Mouse (Mus musculus) CH12.LX (cell line): ENCODE data around the gene Ece1. TPM values are rescaled to one million over a fixed set of nuclear protein-coding genes. Genes with fewer than 3 reads are reported as not detected.
A peak's percentile ranks its signal among the peaks of the same experiment; 100 is the strongest.
"Not testable (repeated sequence)": the region's sequence is repeated elsewhere in the genome, so short reads cannot be mapped to it uniquely, and the experiment has no call there.

ENCODE experiments used
- DNase-seq: peaks from one replicate; pipeline ENCODE4 v3.0.0-alpha.2; 2013; ENCODE audit errors: extremely low read depth
- H3K27ac ChIP-seq: 2 replicates; pipeline ENCODE4 v1.5.1; 2012; ENCODE audit warnings: low read depth, mild to moderate bottlenecking, control low read depth, moderate library complexity; ENCODE audit not compliant: insufficient read depth
- H3K27me3 ChIP-seq: replicated peaks from 2 replicates; pipeline ENCODE3; 2012; ENCODE audit warnings: inconsistent platforms
- H3K36me3 ChIP-seq, 2 experiments: replicated peaks in 1 of 2; 2 replicates each; pipeline versions ENCODE3 to v1.6.1; 2012; ENCODE audit warnings: inconsistent platforms in 1 of 2, low read length in 1 of 2, mild to moderate bottlenecking in 1 of 2, mixed read lengths in 1 of 2, moderate library complexity in 1 of 2; ENCODE audit not compliant: control insufficient read depth in 1 of 2, insufficient read depth in 1 of 2
- H3K4me1 ChIP-seq, 2 experiments: 2 replicates each; pipeline ENCODE4 v1.6.1; 2012; ENCODE audit warnings: inconsistent platforms in 1 of 2, moderate library complexity in 1 of 2; ENCODE audit not compliant: insufficient read depth in 2 of 2, control insufficient read depth in 1 of 2
- H3K4me2 ChIP-seq: 2 replicates; pipeline ENCODE4 v1.6.1; 2012; ENCODE audit warnings: low read depth, mild to moderate bottlenecking, control low read depth; ENCODE audit not compliant: poor library complexity, insufficient read depth, severe bottlenecking
- H3K4me3 ChIP-seq, 3 experiments: fragments of 150-350 bp in 1 of 3; sonication (generic) in 1 of 3; replicated peaks in 1 of 3; 2 replicates each; pipeline versions ENCODE3 to v1.5.1; 2011 to 2012; ENCODE audit warnings: low read depth in 2 of 3, low read length in 2 of 3, mild to moderate bottlenecking in 2 of 3, moderate library complexity in 2 of 3, control low read depth in 1 of 3, improper control_type of control experiment in 1 of 3, inconsistent platforms in 1 of 3, mixed read lengths in 1 of 3; ENCODE audit not compliant: poor library complexity in 1 of 3
- H3K79me2 ChIP-seq: replicated peaks from 2 replicates; pipeline ENCODE4 v1.6.1; 2012; ENCODE audit warnings: mild to moderate bottlenecking, moderate library complexity; ENCODE audit not compliant: control insufficient read depth, poor library complexity, insufficient read depth, severe bottlenecking; ENCODE audit errors: extremely low read depth
- H3K9ac ChIP-seq: 2 replicates; pipeline ENCODE4 v1.6.1; 2012; ENCODE audit warnings: low read depth, mild to moderate bottlenecking, control low read depth, moderate library complexity; ENCODE audit not compliant: insufficient read depth
- H3K9me3 ChIP-seq: replicated peaks from 2 replicates; pipeline ENCODE3; 2012; ENCODE audit warnings: low read length, inconsistent platforms, mixed read lengths
- CHD2 ChIP-seq: IDR thresholded peaks from 2 replicates; pipeline ENCODE4 v1.6.1; 2011; ENCODE audit warnings: low read length, improper control_type of control experiment
- CTCF ChIP-seq, 2 experiments: IDR thresholded peaks in 1 of 2; conservative IDR thresholded peaks in 1 of 2; 2 replicates each; pipeline ENCODE4 v1.5.1; 2011 to 2012; ENCODE audit warnings: low read depth in 2 of 2, low read length in 2 of 2, improper control_type of control experiment in 1 of 2, inconsistent platforms in 1 of 2, mild to moderate bottlenecking in 1 of 2, moderate library complexity in 1 of 2
- JUN ChIP-seq: IDR thresholded peaks from 2 replicates; pipeline ENCODE4 v1.6.1; 2011; ENCODE audit warnings: low read depth, mild to moderate bottlenecking, low read length, improper control_type of control experiment, moderate library complexity; ENCODE audit not compliant: insufficient read depth
- KAT2A ChIP-seq: IDR thresholded peaks from 2 replicates; pipeline ENCODE4 v1.6.1; 2012; ENCODE audit warnings: low read length, improper control_type of control experiment, inconsistent platforms; ENCODE audit not compliant: insufficient replicate concordance
- MAFK ChIP-seq: IDR thresholded peaks from 2 replicates; pipeline ENCODE4 v1.6.1; 2011; ENCODE audit warnings: low read length, improper control_type of control experiment; ENCODE audit not compliant: insufficient replicate concordance
- MAX ChIP-seq: IDR thresholded peaks from 2 replicates; pipeline ENCODE4 v1.6.1; 2011; ENCODE audit warnings: low read length, improper control_type of control experiment
- MEF2A ChIP-seq: IDR thresholded peaks from 2 replicates; pipeline ENCODE4 v1.6.1; 2014; ENCODE audit warnings: low read depth, mild to moderate bottlenecking, inconsistent platforms, low read length, improper control_type of control experiment, borderline replicate concordance
- MYC ChIP-seq: IDR thresholded peaks from 2 replicates; pipeline ENCODE4 v1.6.1; 2011; ENCODE audit warnings: low read depth, mild to moderate bottlenecking, improper control_type of control experiment, low read length
- RAD21 ChIP-seq: IDR thresholded peaks from 2 replicates; pipeline ENCODE4 v1.6.1; 2011; ENCODE audit warnings: low read depth, mild to moderate bottlenecking, low read length, improper control_type of control experiment, moderate library complexity
- SMC3 ChIP-seq: IDR thresholded peaks from 2 replicates; pipeline ENCODE4 v1.6.1; 2011; ENCODE audit warnings: low read depth, low read length, improper control_type of control experiment
- ZC3H11A ChIP-seq: IDR thresholded peaks from 2 replicates; pipeline ENCODE4 v1.6.1; 2012; ENCODE audit warnings: low read depth, mild to moderate bottlenecking, inconsistent platforms, low read length, improper control_type of control experiment
- dilution Hi-C: fragments of 300-500 bp; cut with MboI; formaldehyde crosslinking; loops from 2 replicates; pipeline ENCODE4 v1.14.3; 2020; ENCODE audit warnings: low sequenced_read_pairs; ENCODE audit not compliant: extremely low pct_unique_long_range_greater_than_20kb, extremely low pct_ligation_motif_present
- in situ Hi-C: fragments of 300-500 bp; cut with MboI; formaldehyde crosslinking; loops from 3 replicates; pipeline ENCODE4 v1.14.3; 2019; ENCODE audit warnings: low sequenced_read_pairs, low pct_ligation_motif_present, low pct_unique_long_range_greater_than_20kb, mixed read lengths
- polyA plus RNA-seq: library from polyadenylated mRNA; unstranded; fragments of >175 nt; gene quantifications from 2 replicates; pipeline ENCODE4 v1.2.1, GENCODE M21; 2012; ENCODE audit warnings: low read depth; ENCODE audit not compliant: insufficient read length
- total RNA-seq, 2 experiments: library from RNA; depleted of rRNA; stranded (reverse); fragments of 300-350 nt in 1 of 2; fragments of >200 nt in 1 of 2; gene quantifications; 2 replicates each; pipeline ENCODE4 v1.2.3; 2012 to 2014

Gene Ece1
- total and polyA plus RNA-seq, 3 experiments, result 0.12 to 10.0 (median 0.16) TPM

- dilution Hi-C loops, result no loop called here
These were observed 106.2 kb downstream of the Ece1 start for GRCm38 (mm10) chr4:137968203-137968602.

GRCm38 (mm10) chr4:137970623-137971199, 108.7 kb downstream of the Ece1 start:
- H3K79me2 ChIP-seq, H3K36me3 ChIP-seq, H3K9ac ChIP-seq, H3K9me3 ChIP-seq, dilution Hi-C loops, H3K4me3 ChIP-seq, H3K4me1 ChIP-seq, H3K4me2 ChIP-seq, H3K27ac ChIP-seq, DNase-seq: not testable (repeated sequence)
- H3K27me3 ChIP-seq, result peaks cover 15% of the 10 kb centered on the region
- in situ Hi-C loops, result loop anchor here (25.0 kb wide), 2 partner anchors 342 to 442 kb away; partner anchors contain the start of gene Ddost

More at GRCm38 (mm10) chr4:137968203-137968602, 106.2 kb downstream of the Ece1 start:
- Histone ChIP-seq H3K9me3 (no peaks in the 10 kb centered on the region), H3K27me3 (peaks cover 25% of the 10 kb centered on the region), H3K4me3 (no peak overlapping the region), H3K79me2 (no peaks in the 10 kb centered on the region), H3K36me3 (no peaks in the 10 kb centered on the region), H3K4me1 (no peaks in the 10 kb centered on the region), H3K9ac (no peak overlapping the region), H3K4me2 (no peak overlapping the region), H3K27ac (no peak overlapping the region)
- peak; percentile 85 for DNase-seq
- TF ChIP-seq MEF2A (no peak), MAFK (no peak), CTCF (conservative IDR thresholded peaks at IDR 0.05 in 1 of 2, IDR thresholded peaks at IDR 0.05 in 1 of 2; ENCODE audit: low read depth in 2 of 2, low read length in 2 of 2) (peak; percentile 89 to 98), ZC3H11A (peak; percentile 66), KAT2A (no peak), MAX (0 out of 2 replicates have a peak, but pooled peaks have one; percentile 61), SMC3 (peak; percentile 86), JUN (no peak), MYC (peak; percentile 59; the same call in 1 of the 2 replicates), RAD21 (peak; percentile 99), CHD2 (no peak)
- in situ Hi-C loops, result loop anchor here (10.0 to 25.0 kb wide), 3 partner anchors 137 to 444 kb away; partner anchors contain the start of gene Ddost

GRCm38 (mm10) chr4:137974856-137975432, 112.9 kb downstream of the Ece1 start:
- in situ Hi-C loops, result loop anchor here (25.0 kb wide), 2 partner anchors 337 to 437 kb away; partner anchors contain the start of gene Ddost
- H3K4me2 ChIP-seq, H3K79me2 ChIP-seq, H3K9ac ChIP-seq, dilution Hi-C loops, H3K9me3 ChIP-seq, H3K4me3 ChIP-seq, H3K4me1 ChIP-seq, H3K36me3 ChIP-seq, H3K27me3 ChIP-seq, H3K27ac ChIP-seq, DNase-seq: not testable (repeated sequence)

- DNase-seq, H3K4me1 ChIP-seq, H3K9ac ChIP-seq, H3K79me2 ChIP-seq, H3K4me3 ChIP-seq, H3K4me2 ChIP-seq, H3K36me3 ChIP-seq, H3K9me3 ChIP-seq, H3K27me3 ChIP-seq, in situ Hi-C loops, dilution Hi-C loops, H3K27ac ChIP-seq: not testable (repeated sequence)
These were observed 117.1 kb downstream of the Ece1 start for GRCm38 (mm10) chr4:137979066-137979644.
